Mouse (Mus musculus): ENCODE measurements around the gene Inmt.

GRCm38 (mm10) chr6:55130631-55131030, 44.2 kb downstream of the Inmt start:
- no peak for TF ChIP-seq CTCF (conservative IDR thresholded peaks at IDR 0.05; ENCODE audit: low read length)
- TF ChIP-seq POU5F1 (IDR thresholded peaks at IDR 0.05; ENCODE audit: borderline replicate concordance, low read length) = no peak
- TF ChIP-seq NANOG (IDR thresholded peaks at IDR 0.05; ENCODE audit: borderline replicate concordance, low read length) = no peak

Data from E14TG2a.4 (cell line).